Mouse (Mus musculus) mouse trophoblast stem cell (cell line): Measurements from ENCODE around the gene Gpr137.

Experiments used
- in situ Hi-C, 2 experiments: fragments of 300-500 bp; cut with MseI, MboI; formaldehyde crosslinking; loops; 2 replicates in 1 of 2; 3 replicates in 1 of 2; pipeline ENCODE4 v1.15.1; 2025

Gene Gpr137

GRCm38 (mm10) chr19:6973581-6974190 lies 31.4 kb upstream of the Gpr137 start:
- in situ Hi-C loops: no loop called here

- in situ Hi-C loops: no loop called here
Observed at GRCm38 (mm10) chr19:6972247-6972917, 30.1 kb upstream of the Gpr137 start.

GRCm38 (mm10) chr19:6971644-6972043 lies 29.4 kb upstream of the Gpr137 start:
- in situ Hi-C loops: no loop called here

- in situ Hi-C loops: no loop called here
Observed at GRCm38 (mm10) chr19:6970460-6971085, 28.3 kb upstream of the Gpr137 start.

- in situ Hi-C loops: no loop called here
Observed at GRCm38 (mm10) chr19:6969665-6970381, 27.5 kb upstream of the Gpr137 start.

GRCm38 (mm10) chr19:6969291-6969664 lies 27.0 kb upstream of the Gpr137 start:
- in situ Hi-C loops: no loop called here

- in situ Hi-C loops: no loop called here
Observed at GRCm38 (mm10) chr19:6968491-6969271, 26.4 kb upstream of the Gpr137 start.

- in situ Hi-C loops: no loop called here
Observed at GRCm38 (mm10) chr19:6956461-6956860, 14.2 kb upstream of the Gpr137 start.

GRCm38 (mm10) chr19:6955424-6955823 lies 13.1 kb upstream of the Gpr137 start:
- in situ Hi-C loops: no loop called here

GRCm38 (mm10) chr19:6954046-6954445 lies 11.8 kb upstream of the Gpr137 start:
- in situ Hi-C loops: no loop called here

GRCm38 (mm10) chr19:6952712-6953037 lies 10.4 kb upstream of the Gpr137 start:
- in situ Hi-C loops: no loop called here

- in situ Hi-C loops: no loop called here
Observed at GRCm38 (mm10) chr19:6951994-6952711, 9.9 kb upstream of the Gpr137 start.

- in situ Hi-C loops: no loop called here
Observed at GRCm38 (mm10) chr19:6951381-6951968, 9.2 kb upstream of the Gpr137 start.

- in situ Hi-C loops: no loop called here
Observed at GRCm38 (mm10) chr19:6950613-6951153, 8.4 kb upstream of the Gpr137 start.

GRCm38 (mm10) chr19:6949951-6950350 lies 7.7 kb upstream of the Gpr137 start:
- in situ Hi-C loops: no loop called here

- in situ Hi-C loops: no loop called here
Observed at GRCm38 (mm10) chr19:6949532-6949931, 7.3 kb upstream of the Gpr137 start.

GRCm38 (mm10) chr19:6948186-6948585 lies 5.9 kb upstream of the Gpr137 start:
- in situ Hi-C loops: no loop called here

GRCm38 (mm10) chr19:6947742-6948141 lies 5.5 kb upstream of the Gpr137 start:
- in situ Hi-C loops: no loop called here

- in situ Hi-C loops: no loop called here
Observed at GRCm38 (mm10) chr19:6943709-6944108, 1.4 kb upstream of the Gpr137 start.

- in situ Hi-C loops: no loop called here
Observed at GRCm38 (mm10) chr19:6942764-6943163, 484 bp upstream of the Gpr137 start.
